Mouse (Mus musculus) hindbrain, embryonic 13.5 days (tissue): Measurements from ENCODE around the gene Snhg11. TPM values are rescaled to one million over a fixed set of nuclear protein-coding genes. Genes with fewer than 3 reads are reported as not detected.
"Not testable (repeated sequence)": the region's sequence is repeated elsewhere in the genome, so short reads cannot be mapped to it uniquely, and the experiment has no call there.

ENCODE experiments used
- ATAC-seq: fragments of 200-750 bp; cut with Nextera tagmentation; 2 replicates; pipeline ENCODE4 v1.8.0; 2017; ENCODE audit warnings: moderate TSS enrichment; ENCODE audit not compliant: low FRiP score
- H3K27ac ChIP-seq: fragments of 300-500 bp; sonication (generic); 2 replicates; pipeline ENCODE4 v1.5.1; 2015; ENCODE audit warnings: inconsistent platforms, mild to moderate bottlenecking, moderate library complexity
- H3K27me3 ChIP-seq: fragments of 300-500 bp; sonication (generic); 2 replicates; pipeline ENCODE4 v1.6.1; 2015; ENCODE audit warnings: mild to moderate bottlenecking, inconsistent platforms
- H3K36me3 ChIP-seq: fragments of 300-500 bp; sonication (generic); 2 replicates; pipeline ENCODE4 v1.6.1; 2015; ENCODE audit warnings: mild to moderate bottlenecking, inconsistent platforms
- H3K4me1 ChIP-seq: fragments of 300-500 bp; sonication (generic); replicated peaks from 2 replicates; pipeline ENCODE4 v1.6.1; 2015; ENCODE audit warnings: inconsistent platforms
- H3K4me2 ChIP-seq: fragments of 300-500 bp; sonication (generic); 2 replicates; pipeline ENCODE4 v1.6.1; 2015; ENCODE audit warnings: inconsistent platforms, mild to moderate bottlenecking, moderate library complexity
- H3K4me3 ChIP-seq: fragments of 300-500 bp; sonication (generic); 2 replicates; pipeline ENCODE4 v1.5.1; 2015; ENCODE audit warnings: mild to moderate bottlenecking, inconsistent platforms
- H3K9ac ChIP-seq: fragments of 300-500 bp; sonication (generic); 2 replicates; pipeline ENCODE4 v1.6.1; 2015; ENCODE audit warnings: mild to moderate bottlenecking, inconsistent platforms
- H3K9me3 ChIP-seq: fragments of 300-500 bp; sonication (generic); 2 replicates; pipeline ENCODE4 v1.6.1; 2016; ENCODE audit warnings: inconsistent platforms
- WGBS: fragments of 180-500 bp; shearing (Covaris S2); methylation state at CpG from one replicate; pipeline ENCODE4 v1.1.7; 2015; 5-methylcytosine and 5-hydroxymethylcytosine counted together
- polyA plus RNA-seq: library from polyadenylated mRNA; unstranded; fragments of >200 nt; fragmentation: Nextera tagmentation; extraction: Ambion mirVana; gene quantifications from 2 replicates; pipeline ENCODE4 v1.2.1, GENCODE M21; 2015

Gene Snhg11
- polyA plus RNA-seq, 1 experiment from 2014 or later: 518 TPM

GRCm38 (mm10) chr2:158376123-158376687, 767 bp downstream of the Snhg11 start:
- Histone ChIP-seq H3K9ac (peak overlapping the region; percentile 87), H3K36me3 (peaks cover 20% of the 10 kb centered on the region), H3K27ac (peak overlapping the region; percentile 91), H3K9me3 (no peaks in the 10 kb centered on the region), H3K4me2 (peak overlapping the region; percentile 59), H3K27me3 (peaks cover 13% of the 10 kb centered on the region; the same call in 1 of the 2 replicates), H3K4me3 (peak overlapping the region; percentile 63), H3K4me1 (peaks cover 33% of the 10 kb centered on the region)
- no peak for ATAC-seq
- WGBS: 25% methylated on average over 12 of the region's 12 CpGs

- peaks cover 13% of the 10 kb centered on the region; the same call in 1 of the 2 replicates for H3K27me3 ChIP-seq
- peak overlapping the region; percentile 63 for H3K4me3 ChIP-seq
- ATAC-seq: no peak
- 70% methylated on average over 7 of the region's 7 CpGs for WGBS
- peaks cover 24% of the 10 kb centered on the region for H3K36me3 ChIP-seq
- peak overlapping the region; percentile 59 for H3K4me2 ChIP-seq
- H3K4me1 ChIP-seq: peaks cover 33% of the 10 kb centered on the region
- no peaks in the 10 kb centered on the region for H3K9me3 ChIP-seq
- peak overlapping the region; percentile 87 for H3K9ac ChIP-seq
- H3K27ac ChIP-seq: peak overlapping the region; percentile 91
Measured at GRCm38 (mm10) chr2:158376798-158377197, 1.4 kb downstream of the Snhg11 start.

GRCm38 (mm10) chr2:158377811-158378210, 2.4 kb downstream of the Snhg11 start:
- H3K9ac ChIP-seq: peak overlapping the region; percentile 53
- H3K27me3 ChIP-seq: peaks cover 13% of the 10 kb centered on the region; the same call in 1 of the 2 replicates
- peak overlapping the region; percentile 59 for H3K4me2 ChIP-seq
- WGBS: 94% methylated on average over 1 of the region's 1 CpGs
- H3K4me1 ChIP-seq: peaks cover 37% of the 10 kb centered on the region
- ATAC-seq: no peak
- no peak overlapping the region for H3K27ac ChIP-seq
- H3K36me3 ChIP-seq: peaks cover 24% of the 10 kb centered on the region
- peak overlapping the region; percentile 63 for H3K4me3 ChIP-seq
- no peaks in the 10 kb centered on the region for H3K9me3 ChIP-seq

GRCm38 (mm10) chr2:158379354-158380078, 4.1 kb downstream of the Snhg11 start:
- no peak overlapping the region for H3K4me2 ChIP-seq

GRCm38 (mm10) chr2:158386072-158386471, 10.6 kb downstream of the Snhg11 start:
- H3K9me3 ChIP-seq: no peaks in the 10 kb centered on the region
- ATAC-seq: no peak

More at GRCm38 (mm10) chr2:158379354-158380078, 4.1 kb downstream of the Snhg11 start:
- Histone ChIP-seq H3K4me1 (peaks cover 37% of the 10 kb centered on the region), H3K27me3 (peaks cover 7% of the 10 kb centered on the region; the same call in 1 of the 2 replicates), H3K4me3 (no peak overlapping the region), H3K9ac (peak overlapping the region; percentile 25; the same call in 1 of the 2 replicates), H3K36me3 (peaks cover 28% of the 10 kb centered on the region), H3K27ac (peak overlapping the region; percentile 55), H3K9me3 (no peaks in the 10 kb centered on the region)
- ATAC-seq: peak; percentile 22; the same call in 1 of the 2 replicates
- 47% methylated on average over 13 of the region's 13 CpGs for WGBS

GRCm38 (mm10) chr2:158389421-158389820, 14.0 kb downstream of the Snhg11 start:
- Histone ChIP-seq H3K4me3 (no peak overlapping the region), H3K9ac (no peak overlapping the region), H3K36me3 (peaks cover 10% of the 10 kb centered on the region), H3K4me2 (no peak overlapping the region), H3K27ac (no peak overlapping the region), H3K4me1 (no peaks in the 10 kb centered on the region), H3K9me3 (no peaks in the 10 kb centered on the region), H3K27me3 (no peaks in the 10 kb centered on the region)
- no peak for ATAC-seq
- 90% methylated on average over 7 of the region's 7 CpGs for WGBS

More at GRCm38 (mm10) chr2:158386072-158386471, 10.6 kb downstream of the Snhg11 start:
- Histone ChIP-seq H3K36me3 (peaks cover 18% of the 10 kb centered on the region), H3K27ac (no peak overlapping the region), H3K4me1 (peaks cover 4% of the 10 kb centered on the region; the same call in 1 of the 2 replicates), H3K4me2 (no peak overlapping the region), H3K9ac (no peak overlapping the region), H3K27me3 (no peaks in the 10 kb centered on the region), H3K4me3 (no peak overlapping the region)
- 40% methylated on average over 8 of the region's 8 CpGs for WGBS

- WGBS: 92% methylated on average over 6 of the region's 6 CpGs
Measured at GRCm38 (mm10) chr2:158396369-158396768, 20.9 kb downstream of the Snhg11 start.

GRCm38 (mm10) chr2:158397140-158397539, 21.7 kb downstream of the Snhg11 start:
- ATAC-seq, H3K4me1 ChIP-seq, H3K27me3 ChIP-seq, H3K36me3 ChIP-seq, H3K4me3 ChIP-seq, H3K9me3 ChIP-seq, H3K27ac ChIP-seq, H3K4me2 ChIP-seq, H3K9ac ChIP-seq: not testable (repeated sequence)
- WGBS: 70% methylated on average over 13 of the region's 13 CpGs

More at GRCm38 (mm10) chr2:158396369-158396768, 20.9 kb downstream of the Snhg11 start:
- no peak overlapping the region for H3K4me3 ChIP-seq
- no peaks in the 10 kb centered on the region for H3K9me3 ChIP-seq
- no peak overlapping the region for H3K4me2 ChIP-seq
- no peak overlapping the region for H3K27ac ChIP-seq
- no peaks in the 10 kb centered on the region for H3K4me1 ChIP-seq
- no peak for ATAC-seq
- no peaks in the 10 kb centered on the region for H3K27me3 ChIP-seq
- H3K9ac ChIP-seq: no peak overlapping the region
- no peaks in the 10 kb centered on the region for H3K36me3 ChIP-seq

GRCm38 (mm10) chr2:158402915-158403314, 27.5 kb downstream of the Snhg11 start:
- H3K27ac ChIP-seq: no peak overlapping the region
- no peaks in the 10 kb centered on the region for H3K9me3 ChIP-seq
- H3K4me2 ChIP-seq: no peak overlapping the region
- H3K36me3 ChIP-seq: no peaks in the 10 kb centered on the region
- no peak overlapping the region for H3K9ac ChIP-seq
- no peaks in the 10 kb centered on the region for H3K27me3 ChIP-seq
- ATAC-seq: no peak
- H3K4me1 ChIP-seq: no peaks in the 10 kb centered on the region
- H3K4me3 ChIP-seq: no peak overlapping the region
- 89% methylated on average over 7 of the region's 7 CpGs for WGBS

- peak overlapping the region; percentile 53 for H3K4me2 ChIP-seq
- no peaks in the 10 kb centered on the region for H3K36me3 ChIP-seq
- 23% methylated on average over 14 of the region's 14 CpGs for WGBS
- peak overlapping the region; percentile 80 for H3K4me3 ChIP-seq
- no peak; the same call in 1 of the 2 replicates for ATAC-seq
- H3K9me3 ChIP-seq: no peaks in the 10 kb centered on the region
- H3K27me3 ChIP-seq: no peaks in the 10 kb centered on the region
- peak overlapping the region; percentile 66 for H3K9ac ChIP-seq
- H3K27ac ChIP-seq: peak overlapping the region; percentile 72
- H3K4me1 ChIP-seq: peaks cover 37% of the 10 kb centered on the region
Measured at GRCm38 (mm10) chr2:158408997-158409594, 33.7 kb downstream of the Snhg11 start.

- H3K27me3 ChIP-seq: no peaks in the 10 kb centered on the region
- H3K4me2 ChIP-seq: peak within 1 kb of the TSS; percentile 96
- peak within 1 kb of the TSS; percentile 80 for H3K4me3 ChIP-seq
- peaks cover 37% of the 10 kb centered on the region for H3K4me1 ChIP-seq
- ATAC-seq: peak; percentile 90
- H3K9me3 ChIP-seq: no peaks in the 10 kb centered on the region
- H3K9ac ChIP-seq: peak within 1 kb of the TSS; percentile 88
- no peaks in the 10 kb centered on the region for H3K36me3 ChIP-seq
- H3K27ac ChIP-seq: peak within 1 kb of the TSS; percentile 96
- under 1% methylated on average over 46 of the region's 46 CpGs for WGBS
Measured at GRCm38 (mm10) chr2:158409595-158410021, 34.2 kb downstream of the Snhg11 start, which contains the start of gene Ralgapb. TSS of gene Ralgapb (plus strand) at chr2:158409848.
